Mouse (Mus musculus): ENCODE data around the gene Hpn.

- TF ChIP-seq POLR2A (IDR thresholded peaks at IDR 0.05; ENCODE audit: borderline replicate concordance, insufficient read depth, low read length), result peak; percentile 67
- TF ChIP-seq CTCF (IDR thresholded peaks at IDR 0.05; ENCODE audit: borderline replicate concordance, insufficient read depth, low read depth, low read length), result no peak
Measured at GRCm38 (mm10) chr7:31126851-31127724, 12.0 kb upstream of the Hpn start, which contains the start of gene Scn1b.
